Mouse (Mus musculus) C2C12 (cell line): ENCODE measurements around the gene Cbx3. TPM values are rescaled to one million over a fixed set of nuclear protein-coding genes. Genes with fewer than 3 reads are reported as not detected.

Experiments used
- H3K27me3 ChIP-seq: one replicate; pipeline ENCODE4 v1.6.1; 2011; ENCODE audit not compliant: control insufficient read depth, insufficient read depth, insufficient read length
- H3K36me3 ChIP-seq: one replicate; pipeline ENCODE4 v1.6.1; 2011; ENCODE audit not compliant: control insufficient read depth, insufficient read depth
- H3K4me3 ChIP-seq: one replicate; pipeline ENCODE4 v1.5.1; 2011; ENCODE audit warnings: mild to moderate bottlenecking, control low read depth; ENCODE audit not compliant: poor library complexity, insufficient read depth, severe bottlenecking
- H3K79me2 ChIP-seq: one replicate; pipeline ENCODE4 v1.6.1; 2011; ENCODE audit not compliant: control insufficient read depth, insufficient read depth
- H3K79me3 ChIP-seq: one replicate; pipeline ENCODE4 v1.6.1; 2011; ENCODE audit warnings: low read depth, control low read depth
- H3ac ChIP-seq: one replicate; pipeline ENCODE3; 2011; ENCODE audit warnings: low read depth; ENCODE audit not compliant: control insufficient read depth, insufficient read length
- CEBPB ChIP-seq: IDR thresholded peaks from one replicate; pipeline ENCODE4 v1.6.1; 2011; ENCODE audit warnings: low read depth, mild to moderate bottlenecking, control low read depth, moderate library complexity
- CTCF ChIP-seq: IDR thresholded peaks from one replicate; pipeline ENCODE4 v1.5.1; 2011; ENCODE audit not compliant: control insufficient read depth, insufficient read depth, insufficient read length
- FOSL1 ChIP-seq: IDR thresholded peaks from one replicate; pipeline ENCODE4 v1.8.0; 2011; ENCODE audit warnings: mild to moderate bottlenecking, low read length; ENCODE audit not compliant: poor library complexity, insufficient read depth, severe bottlenecking
- MAX ChIP-seq: IDR thresholded peaks from one replicate; pipeline ENCODE4 v1.6.1; 2011; ENCODE audit warnings: mild to moderate bottlenecking, control low read depth
- MYOD1 ChIP-seq: IDR thresholded peaks from one replicate; pipeline ENCODE4 v1.6.1; 2011; ENCODE audit warnings: low read depth; ENCODE audit not compliant: control insufficient read depth, insufficient read length
- MYOG ChIP-seq: IDR thresholded peaks from one replicate; pipeline ENCODE4 v1.6.1; 2011; ENCODE audit not compliant: control insufficient read depth, insufficient read length; ENCODE audit errors: extremely low read depth
- USF1 ChIP-seq: IDR thresholded peaks from one replicate; pipeline ENCODE4 v1.6.1; 2011; ENCODE audit warnings: low read depth, mild to moderate bottlenecking, control low read depth, moderate library complexity
- polyA plus RNA-seq: library from polyadenylated mRNA; unstranded; fragments of >200 nt; fragmentation: generic; extraction: Trizol; gene quantifications from one replicate; pipeline ENCODE4 v1.2.1, GENCODE M21; 2012; ENCODE audit warnings: missing spikeins

Gene Cbx3
- polyA plus RNA-seq, 1 experiment = 71.6 TPM

GRCm38 (mm10) chr6:51510094-51510493 lies 39.9 kb downstream of the Cbx3 start:
- Histone ChIP-seq H3K79me2 (no peaks in the 10 kb centered on the region), H3K79me3 (no peaks in the 10 kb centered on the region), H3K36me3 (no peaks in the 10 kb centered on the region), H3K27me3 (no peaks in the 10 kb centered on the region), H3ac (no peak overlapping the region), H3K4me3 (no peak overlapping the region)
- TF ChIP-seq CEBPB = no peak
- no peak for TF ChIP-seq MYOG
- no peak for TF ChIP-seq USF1
- TF ChIP-seq MAX = no peak
- TF ChIP-seq CTCF = no peak
- no peak for TF ChIP-seq FOSL1
- no peak for TF ChIP-seq MYOD1

- no peak overlapping the region for H3K4me3 ChIP-seq
- no peaks in the 10 kb centered on the region for H3K79me2 ChIP-seq
- H3K36me3 ChIP-seq = no peaks in the 10 kb centered on the region
- H3K27me3 ChIP-seq = no peaks in the 10 kb centered on the region
- no peak overlapping the region for H3ac ChIP-seq
- TF ChIP-seq CEBPB = no peak
- no peak for TF ChIP-seq MYOG
- no peak for TF ChIP-seq MAX
- TF ChIP-seq CTCF = no peak
- TF ChIP-seq MYOD1 = no peak
- no peak for TF ChIP-seq FOSL1
- no peak for TF ChIP-seq USF1
- no peaks in the 10 kb centered on the region for H3K79me3 ChIP-seq
Observed at GRCm38 (mm10) chr6:51510946-51511345, 40.8 kb downstream of the Cbx3 start.

- Histone ChIP-seq H3ac (no peak overlapping the region), H3K79me2 (no peaks in the 10 kb centered on the region), H3K36me3 (no peaks in the 10 kb centered on the region), H3K79me3 (no peaks in the 10 kb centered on the region), H3K4me3 (no peak overlapping the region), H3K27me3 (no peaks in the 10 kb centered on the region)
- TF ChIP-seq MYOG (no peak), FOSL1 (no peak), MAX (no peak), USF1 (no peak), MYOD1 (no peak), CEBPB (no peak), CTCF (no peak)
Observed at GRCm38 (mm10) chr6:51513745-51514144, 43.6 kb downstream of the Cbx3 start.

GRCm38 (mm10) chr6:51514860-51515259 lies 44.7 kb downstream of the Cbx3 start:
- no peak for TF ChIP-seq MAX
- TF ChIP-seq USF1 = no peak
- no peak for TF ChIP-seq CEBPB
- no peak for TF ChIP-seq FOSL1
- TF ChIP-seq CTCF = no peak
- H3K79me2 ChIP-seq = no peaks in the 10 kb centered on the region
- H3K79me3 ChIP-seq = no peaks in the 10 kb centered on the region
- no peaks in the 10 kb centered on the region for H3K27me3 ChIP-seq
- H3K36me3 ChIP-seq = no peaks in the 10 kb centered on the region
- no peak overlapping the region for H3K4me3 ChIP-seq
- no peak overlapping the region for H3ac ChIP-seq

GRCm38 (mm10) chr6:51523310-51523709 lies 53.1 kb downstream of the Cbx3 start:
- H3ac ChIP-seq = no peak overlapping the region

GRCm38 (mm10) chr6:51523807-51524320 lies 53.7 kb downstream of the Cbx3 start, which contains the start of gene Snx10:
Snx10 (plus strand) TSS chr6:51523901.
- peak within 1 kb of the TSS; percentile 41 for H3ac ChIP-seq
- no peaks in the 10 kb centered on the region for H3K36me3 ChIP-seq
- TF ChIP-seq CTCF = no peak
- TF ChIP-seq MYOD1 = no peak
- no peak for TF ChIP-seq USF1
- no peak for TF ChIP-seq MAX
- no peak for TF ChIP-seq MYOG
- TF ChIP-seq CEBPB = no peak
- no peak for TF ChIP-seq FOSL1
- H3K79me2 ChIP-seq = no peaks in the 10 kb centered on the region
- no peaks in the 10 kb centered on the region for H3K27me3 ChIP-seq
- H3K79me3 ChIP-seq = no peaks in the 10 kb centered on the region
- H3K4me3 ChIP-seq = peak within 1 kb of the TSS; percentile 28

More at GRCm38 (mm10) chr6:51523310-51523709, 53.1 kb downstream of the Cbx3 start:
- H3K79me3 ChIP-seq = no peaks in the 10 kb centered on the region
- TF ChIP-seq MYOG (no peak), USF1 (no peak), CEBPB (no peak), CTCF (no peak), MAX (no peak), FOSL1 (no peak), MYOD1 (no peak)
- no peaks in the 10 kb centered on the region for H3K79me2 ChIP-seq
- no peaks in the 10 kb centered on the region for H3K27me3 ChIP-seq
- no peak overlapping the region for H3K4me3 ChIP-seq
- H3K36me3 ChIP-seq = no peaks in the 10 kb centered on the region
